Mouse (Mus musculus) lung, embryonic 16.5 days (tissue): ENCODE measurements around the gene Flcn. TPM values are rescaled to one million over a fixed set of nuclear protein-coding genes. Genes with fewer than 3 reads are reported as not detected.

Experiments used
- ATAC-seq: fragments of 200-750 bp; cut with Nextera tagmentation; 2 replicates; pipeline ENCODE4 v1.8.0; 2017; ENCODE audit warnings: low read depth, mild to moderate bottlenecking, moderate library complexity
- H3K27ac ChIP-seq: fragments of 300-500 bp; sonication (generic); 2 replicates; pipeline ENCODE4 v1.5.1; 2014; ENCODE audit warnings: mild to moderate bottlenecking, control low read depth, low read length
- H3K27me3 ChIP-seq: fragments of 300-500 bp; sonication (generic); 2 replicates; pipeline ENCODE4 v1.6.1; 2014; ENCODE audit warnings: low read depth, low read length, mixed read lengths; ENCODE audit not compliant: control insufficient read depth, insufficient read depth
- H3K36me3 ChIP-seq: fragments of 300-500 bp; sonication (generic); 2 replicates; pipeline ENCODE4 v1.6.1; 2014; ENCODE audit warnings: low read length; ENCODE audit not compliant: control insufficient read depth, insufficient read depth
- H3K4me1 ChIP-seq: fragments of 300-500 bp; sonication (generic); replicated peaks from 2 replicates; pipeline ENCODE4 v1.6.1; 2014; ENCODE audit warnings: low read length, mixed read lengths; ENCODE audit not compliant: control insufficient read depth, insufficient read depth
- H3K4me2 ChIP-seq: fragments of 300-500 bp; sonication (generic); 2 replicates; pipeline ENCODE4 v1.6.1; 2014; ENCODE audit warnings: low read depth, low read length, control low read depth
- H3K4me3 ChIP-seq: fragments of 300-500 bp; sonication (generic); 2 replicates; pipeline ENCODE4 v1.5.1; 2014; ENCODE audit warnings: mild to moderate bottlenecking, low read length, control low read depth
- H3K9ac ChIP-seq: fragments of 300-500 bp; sonication (generic); 2 replicates; pipeline ENCODE4 v1.6.1; 2014; ENCODE audit warnings: low read length, control low read depth
- H3K9me3 ChIP-seq: fragments of 300-500 bp; sonication (generic); 2 replicates; pipeline ENCODE4 v1.6.1; 2016; ENCODE audit warnings: low read length; ENCODE audit not compliant: control insufficient read depth
- WGBS: fragments of 180-500 bp; shearing (Covaris S2); extraction: QIAGEN DNeasy Blood & Tissue Kit; methylation state at CpG from one replicate; pipeline ENCODE4 v1.1.7; 2014; 5-methylcytosine and 5-hydroxymethylcytosine counted together
- polyA plus RNA-seq: library from polyadenylated mRNA; unstranded; fragments of >200 nt; fragmentation: Nextera tagmentation; extraction: Ambion mirVana; gene quantifications from 2 replicates; pipeline ENCODE4 v1.2.1, GENCODE M21; 2015

The Flcn gene
- polyA plus RNA-seq, 1 experiment from 2014 or later: 28.1 TPM

- Histone ChIP-seq H3K9ac (no peak overlapping the region), H3K27ac (no peak overlapping the region), H3K4me1 (no peaks in the 10 kb centered on the region), H3K36me3 (peaks cover 40% of the 10 kb centered on the region), H3K27me3 (no peaks in the 10 kb centered on the region), H3K9me3 (no peaks in the 10 kb centered on the region), H3K4me2 (no peak overlapping the region), H3K4me3 (no peak overlapping the region)
- 85% methylated on average over 5 of the region's 5 CpGs for WGBS
- no peak for ATAC-seq
Observed at GRCm38 (mm10) chr11:59777259-59777658, 32.6 kb downstream of the Flcn start.

- H3K27ac ChIP-seq: no peak overlapping the region
- no peaks in the 10 kb centered on the region for H3K9me3 ChIP-seq
- no peak overlapping the region for H3K4me2 ChIP-seq
- ATAC-seq: no peak
- no peaks in the 10 kb centered on the region for H3K27me3 ChIP-seq
- no peaks in the 10 kb centered on the region for H3K4me1 ChIP-seq
- peaks cover 56% of the 10 kb centered on the region for H3K36me3 ChIP-seq
- H3K4me3 ChIP-seq: no peak overlapping the region
- 86% methylated on average over 13 of the region's 13 CpGs for WGBS
- no peak overlapping the region for H3K9ac ChIP-seq
Observed at GRCm38 (mm10) chr11:59775435-59776148, 34.2 kb downstream of the Flcn start.

- ATAC-seq: no peak
- H3K9me3 ChIP-seq: no peaks in the 10 kb centered on the region
- WGBS: 89% methylated on average over 4 of the region's 4 CpGs
- H3K36me3 ChIP-seq: peaks cover 65% of the 10 kb centered on the region
- H3K9ac ChIP-seq: no peak overlapping the region
- H3K27me3 ChIP-seq: no peaks in the 10 kb centered on the region
- H3K27ac ChIP-seq: no peak overlapping the region
- H3K4me2 ChIP-seq: no peak overlapping the region
- no peaks in the 10 kb centered on the region for H3K4me1 ChIP-seq
- H3K4me3 ChIP-seq: no peak overlapping the region
Observed at GRCm38 (mm10) chr11:59774522-59774921, 35.3 kb downstream of the Flcn start.

GRCm38 (mm10) chr11:59772902-59773301 lies 36.9 kb downstream of the Flcn start:
- no peak overlapping the region for H3K27ac ChIP-seq
- 88% methylated on average over 4 of the region's 4 CpGs for WGBS
- no peaks in the 10 kb centered on the region for H3K27me3 ChIP-seq
- ATAC-seq: no peak
- H3K4me1 ChIP-seq: no peaks in the 10 kb centered on the region
- no peak overlapping the region for H3K4me2 ChIP-seq
- H3K4me3 ChIP-seq: no peak overlapping the region
- H3K9ac ChIP-seq: no peak overlapping the region
- H3K9me3 ChIP-seq: no peaks in the 10 kb centered on the region
- peaks cover 74% of the 10 kb centered on the region for H3K36me3 ChIP-seq

- H3K27ac ChIP-seq: no peak overlapping the region
- no peaks in the 10 kb centered on the region for H3K27me3 ChIP-seq
- H3K9me3 ChIP-seq: no peaks in the 10 kb centered on the region
- no peak for ATAC-seq
- no peak overlapping the region for H3K4me3 ChIP-seq
- 78% methylated on average over 2 of the region's 2 CpGs for WGBS
- peaks cover 74% of the 10 kb centered on the region for H3K36me3 ChIP-seq
- H3K4me1 ChIP-seq: no peaks in the 10 kb centered on the region
- H3K4me2 ChIP-seq: no peak overlapping the region
- H3K9ac ChIP-seq: no peak overlapping the region
Observed at GRCm38 (mm10) chr11:59772291-59772690, 37.5 kb downstream of the Flcn start.

GRCm38 (mm10) chr11:59770753-59771152 lies 39.1 kb downstream of the Flcn start:
- H3K27me3 ChIP-seq: no peaks in the 10 kb centered on the region
- no peak for ATAC-seq
- no peaks in the 10 kb centered on the region for H3K4me1 ChIP-seq
- H3K27ac ChIP-seq: no peak overlapping the region
- no peak overlapping the region for H3K9ac ChIP-seq
- H3K4me2 ChIP-seq: no peak overlapping the region
- peaks cover 75% of the 10 kb centered on the region for H3K36me3 ChIP-seq
- H3K9me3 ChIP-seq: no peaks in the 10 kb centered on the region
- 81% methylated on average over 7 of the region's 7 CpGs for WGBS
- no peak overlapping the region for H3K4me3 ChIP-seq

- no peaks in the 10 kb centered on the region for H3K27me3 ChIP-seq
- H3K27ac ChIP-seq: no peak overlapping the region
- no peak overlapping the region for H3K9ac ChIP-seq
- H3K4me1 ChIP-seq: no peaks in the 10 kb centered on the region
- no peak overlapping the region for H3K4me2 ChIP-seq
- no peaks in the 10 kb centered on the region for H3K9me3 ChIP-seq
- no peak for ATAC-seq
- H3K4me3 ChIP-seq: no peak overlapping the region
- 76% methylated on average over 6 of the region's 6 CpGs for WGBS
- H3K36me3 ChIP-seq: peaks cover 78% of the 10 kb centered on the region
Observed at GRCm38 (mm10) chr11:59769738-59770137, 40.1 kb downstream of the Flcn start.

GRCm38 (mm10) chr11:59769307-59769706 lies 40.5 kb downstream of the Flcn start:
- 88% methylated on average over 2 of the region's 2 CpGs for WGBS
- ATAC-seq: no peak
- Histone ChIP-seq H3K4me1 (no peaks in the 10 kb centered on the region), H3K4me3 (no peak overlapping the region), H3K4me2 (no peak overlapping the region), H3K36me3 (peaks cover 78% of the 10 kb centered on the region), H3K27ac (no peak overlapping the region), H3K27me3 (no peaks in the 10 kb centered on the region), H3K9ac (no peak overlapping the region), H3K9me3 (no peaks in the 10 kb centered on the region)

GRCm38 (mm10) chr11:59760796-59761195 lies 49.0 kb downstream of the Flcn start:
- Histone ChIP-seq H3K9ac (no peak overlapping the region), H3K4me3 (no peak overlapping the region), H3K27me3 (no peaks in the 10 kb centered on the region), H3K4me2 (no peak overlapping the region), H3K4me1 (no peaks in the 10 kb centered on the region; the same call in 1 of the 2 replicates), H3K27ac (no peak overlapping the region), H3K9me3 (no peaks in the 10 kb centered on the region), H3K36me3 (peaks cover 76% of the 10 kb centered on the region)
- WGBS: 95% methylated on average over 6 of the region's 6 CpGs
- ATAC-seq: no peak
